Mouse (Mus musculus) forebrain, embryonic 10.5 days (tissue): ENCODE results near the gene Sbno2. TPM values are rescaled to one million over a fixed set of nuclear protein-coding genes. Genes with fewer than 3 reads are reported as not detected.

ENCODE experiments used
- DNase-seq: peaks from one replicate; pipeline ENCODE4 v3.0.0-alpha.2; 2017; ENCODE audit warnings: low spot score; ENCODE audit errors: extremely low spot score
- H3K27ac ChIP-seq: fragments of 300-500 bp; sonication (generic); 2 replicates; pipeline ENCODE4 v1.5.1; 2016; ENCODE audit warnings: mild to moderate bottlenecking
- H3K27me3 ChIP-seq: fragments of 300-500 bp; sonication (generic); 2 replicates; pipeline ENCODE4 v1.6.1; 2016; ENCODE audit warnings: mild to moderate bottlenecking; ENCODE audit not compliant: poor library complexity, severe bottlenecking
- H3K36me3 ChIP-seq: fragments of 300-500 bp; sonication (generic); replicated peaks from 2 replicates; pipeline ENCODE4 v1.6.1; 2016; ENCODE audit warnings: mild to moderate bottlenecking, moderate library complexity
- H3K4me1 ChIP-seq: fragments of 300-500 bp; sonication (generic); 2 replicates; pipeline ENCODE4 v1.6.1; 2016
- H3K4me3 ChIP-seq: fragments of 300-500 bp; sonication (generic); 2 replicates; pipeline ENCODE4 v1.5.1; 2016; ENCODE audit warnings: mild to moderate bottlenecking, moderate library complexity
- H3K9me3 ChIP-seq: fragments of 300-500 bp; sonication (generic); 2 replicates; pipeline ENCODE4 v1.6.1; 2016; ENCODE audit warnings: mild to moderate bottlenecking, moderate library complexity
- WGBS: fragments of 180-500 bp; shearing (Covaris S2); methylation state at CpG from one replicate; pipeline ENCODE4 v1.1.7; 2016; 5-methylcytosine and 5-hydroxymethylcytosine counted together
- polyA plus RNA-seq: library from polyadenylated mRNA; unstranded; fragments of >200 nt; fragmentation: Nextera tagmentation; extraction: Ambion mirVana; gene quantifications from 2 replicates; pipeline ENCODE4 v1.2.1, GENCODE M21; 2016

The Sbno2 gene
- polyA plus RNA-seq, 1 experiment from 2014 or later = 15.6 TPM

DNA sequence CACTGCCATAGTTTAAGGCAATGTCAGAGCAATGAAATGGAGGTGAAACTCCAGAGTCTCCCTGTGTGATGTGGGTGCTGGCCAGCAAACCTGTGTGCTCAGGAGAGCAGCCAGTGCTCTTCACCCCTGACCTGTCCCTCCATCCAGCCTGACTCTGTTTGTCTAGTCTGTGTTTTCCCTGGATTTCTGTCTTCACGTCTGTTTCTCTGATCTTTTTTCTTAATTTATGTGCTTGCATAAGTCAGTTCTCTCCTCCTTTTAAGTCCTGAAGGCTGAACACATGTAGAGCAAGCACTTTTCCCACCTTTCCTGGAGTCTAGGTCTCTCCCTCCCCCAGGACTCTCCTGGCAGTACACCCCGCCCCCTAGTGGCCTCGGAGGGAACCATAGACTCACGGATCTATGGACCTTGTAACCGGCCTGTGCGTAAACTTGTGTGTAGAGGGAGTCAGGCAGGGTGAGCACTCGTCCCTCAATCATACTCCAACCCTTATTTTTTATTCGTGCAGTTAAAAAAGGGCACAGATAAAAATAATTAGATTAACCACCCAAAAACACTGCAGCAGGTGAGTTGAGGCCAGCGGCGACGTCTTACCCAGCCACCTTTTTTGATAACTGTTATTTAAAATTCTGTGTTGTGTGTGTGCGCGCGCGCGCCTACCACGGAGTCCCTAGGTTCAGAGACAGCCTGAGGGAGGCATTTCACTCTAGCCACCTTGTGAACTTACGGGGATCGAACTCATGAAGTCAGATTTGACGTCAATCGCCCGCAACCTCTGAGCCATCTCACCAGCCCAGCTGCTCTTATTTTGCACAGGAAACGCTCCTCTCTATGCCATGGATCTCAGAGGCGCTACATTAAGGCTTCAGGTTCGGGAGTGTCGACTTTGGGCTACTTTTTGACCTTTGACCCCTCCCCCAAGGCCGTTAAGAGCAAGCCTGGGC, 9.2 kb upstream of the Sbno2 start:
- Histone ChIP-seq H3K4me3 (peak overlapping the region; percentile 93), H3K9me3 (no peaks in the 10 kb centered on the region), H3K36me3 (peaks cover 26% of the 10 kb centered on the region), H3K27ac (peak overlapping the region; percentile 93), H3K27me3 (no peaks in the 10 kb centered on the region), H3K4me1 (peaks cover 43% of the 10 kb centered on the region)
- peak; percentile 88 for DNase-seq
- WGBS = 2% methylated on average over 27 of the region's 27 CpGs

DNA sequence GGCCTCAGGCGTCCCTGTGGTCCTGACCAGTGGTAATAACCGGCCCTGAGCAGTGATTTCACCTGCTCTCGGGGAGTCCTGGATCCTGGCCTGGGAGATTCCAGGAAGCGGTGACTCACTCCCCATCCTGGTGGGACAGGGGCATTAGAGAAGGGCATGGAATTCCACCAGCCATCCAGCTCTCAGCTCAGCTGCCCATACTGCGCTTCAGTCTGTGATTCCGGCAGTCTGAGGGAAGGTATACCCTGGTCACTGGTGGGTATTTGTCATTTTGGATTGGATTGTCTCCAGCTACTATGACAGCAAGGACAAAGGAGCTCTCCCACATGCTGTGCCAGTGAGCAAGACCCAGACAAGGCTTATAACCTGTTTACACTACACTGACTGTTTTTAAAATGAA, 2.3 kb upstream of the Sbno2 start:
- no peak for DNase-seq
- Histone ChIP-seq H3K36me3 (no peaks in the 10 kb centered on the region), H3K4me1 (peaks cover 5% of the 10 kb centered on the region), H3K4me3 (no peak overlapping the region), H3K9me3 (no peaks in the 10 kb centered on the region), H3K27me3 (no peaks in the 10 kb centered on the region), H3K27ac (no peak overlapping the region)
- WGBS = 71% methylated on average over 6 of the region's 6 CpGs

DNA sequence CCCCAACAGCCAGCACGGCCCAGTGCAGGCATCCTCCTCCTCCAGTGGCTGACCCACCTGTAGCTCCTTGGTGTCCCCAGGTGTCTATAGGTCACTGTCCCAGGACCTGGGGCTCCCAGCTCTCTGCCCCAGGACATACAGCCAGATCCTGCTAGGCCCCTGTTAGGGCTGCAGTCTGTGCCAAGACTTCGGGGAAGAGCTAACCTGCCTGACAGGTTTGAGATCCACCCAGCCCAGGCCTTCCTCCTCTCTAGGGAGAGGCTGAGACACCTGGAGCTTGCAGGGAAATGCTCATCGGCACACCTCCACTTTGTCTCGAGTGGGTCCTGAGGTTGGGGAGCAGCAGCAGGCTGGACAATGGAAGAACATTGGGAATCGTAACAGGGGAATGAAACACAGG, 555 bp upstream of the Sbno2 start:
- WGBS = 70% methylated on average over 5 of the region's 5 CpGs
- Histone ChIP-seq H3K9me3 (no peaks in the 10 kb centered on the region), H3K4me1 (peaks cover 21% of the 10 kb centered on the region), H3K27me3 (no peaks in the 10 kb centered on the region), H3K27ac (no peak overlapping the region; the same call in 1 of the 2 replicates), H3K36me3 (no peaks in the 10 kb centered on the region), H3K4me3 (no peak overlapping the region)
- DNase-seq = no peak

DNA sequence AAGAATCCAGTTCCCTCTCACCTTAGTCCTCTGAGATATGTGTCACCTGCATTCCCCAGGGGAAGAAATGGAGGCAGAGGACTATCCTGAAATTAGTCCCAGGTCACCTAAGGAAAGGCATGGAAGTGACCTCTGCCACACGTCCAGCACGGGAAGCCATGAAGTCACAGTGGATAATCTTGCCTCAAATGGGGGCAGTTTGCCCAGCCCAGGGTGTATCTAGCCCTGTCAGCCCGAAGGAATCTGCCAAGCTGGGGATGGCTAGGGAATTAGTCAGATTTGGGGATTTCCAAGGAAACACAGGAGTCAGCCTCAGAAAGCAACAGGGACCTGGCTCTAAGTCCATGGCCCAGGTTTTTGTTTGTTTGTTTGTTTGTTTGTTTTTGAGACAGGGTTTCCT, 1.2 kb downstream of the Sbno2 start:
- no peak for DNase-seq
- Histone ChIP-seq H3K9me3 (no peaks in the 10 kb centered on the region), H3K36me3 (no peaks in the 10 kb centered on the region), H3K27me3 (no peaks in the 10 kb centered on the region), H3K4me3 (no peak overlapping the region), H3K27ac (no peak overlapping the region), H3K4me1 (peaks cover 31% of the 10 kb centered on the region)
- 83% methylated on average over 3 of the region's 3 CpGs for WGBS

GRCm38 (mm10) chr10:80103032-80103431, 2.3 kb downstream of the Sbno2 start:
- WGBS = 78% methylated on average over 2 of the region's 2 CpGs
- Histone ChIP-seq H3K36me3 (no peaks in the 10 kb centered on the region), H3K4me3 (peak overlapping the region; percentile 85), H3K9me3 (no peaks in the 10 kb centered on the region), H3K4me1 (peaks cover 42% of the 10 kb centered on the region), H3K27me3 (no peaks in the 10 kb centered on the region), H3K27ac (peak overlapping the region; percentile 95)
- DNase-seq = no peak

DNA sequence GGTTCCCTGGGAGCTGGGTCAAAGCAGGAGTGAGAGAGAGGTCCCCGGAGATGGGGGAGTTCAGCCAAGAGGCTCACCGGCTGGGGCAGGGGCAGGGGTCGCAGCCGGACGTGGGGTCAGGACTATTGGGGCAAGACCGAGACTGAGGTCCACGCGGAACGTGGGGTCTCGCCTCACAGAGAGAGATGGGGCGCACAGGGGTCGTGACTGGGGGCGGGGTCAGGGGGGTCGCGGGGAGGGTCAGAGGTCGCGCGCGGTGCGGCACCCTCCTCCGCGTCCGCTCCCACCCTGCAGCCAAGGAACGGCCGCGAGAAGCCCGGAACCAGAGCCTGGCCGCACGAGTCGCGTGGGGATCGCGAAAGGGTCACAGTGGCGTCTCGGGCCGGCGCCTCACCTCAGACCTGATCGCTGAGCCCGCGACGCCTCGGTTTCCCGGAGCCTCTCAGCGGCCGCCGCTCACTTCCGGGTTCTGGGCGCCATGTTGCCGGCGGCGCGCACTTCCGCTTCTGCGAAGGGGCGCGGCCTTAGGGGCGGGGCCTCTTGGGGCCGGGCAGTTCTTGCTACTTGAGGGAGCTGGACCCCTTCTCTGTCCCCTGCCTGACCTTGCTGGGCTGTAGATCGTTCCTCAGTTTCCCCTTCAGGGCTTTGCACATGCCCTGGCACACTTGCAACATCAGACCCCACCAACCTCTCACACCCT, 3.0 kb downstream of the Sbno2 start:
- H3K36me3 ChIP-seq = no peaks in the 10 kb centered on the region
- 1% methylated on average over 59 of the region's 59 CpGs for WGBS
- peak; percentile 87 for DNase-seq
- peak overlapping the region; percentile 85 for H3K4me3 ChIP-seq
- H3K9me3 ChIP-seq = no peaks in the 10 kb centered on the region
- no peaks in the 10 kb centered on the region for H3K27me3 ChIP-seq
- peaks cover 49% of the 10 kb centered on the region for H3K4me1 ChIP-seq
- H3K27ac ChIP-seq = peak overlapping the region; percentile 95

- H3K27me3 ChIP-seq = no peaks in the 10 kb centered on the region
- no peak for DNase-seq
- peak overlapping the region; percentile 85; the same call in 1 of the 2 replicates for H3K4me3 ChIP-seq
- H3K9me3 ChIP-seq = no peaks in the 10 kb centered on the region
- H3K4me1 ChIP-seq = peaks cover 63% of the 10 kb centered on the region
- no peak overlapping the region for H3K27ac ChIP-seq
- H3K36me3 ChIP-seq = no peaks in the 10 kb centered on the region
- 74% methylated on average over 11 of the region's 11 CpGs for WGBS
These were observed 4.4 kb downstream of the Sbno2 start for GRCm38 (mm10) chr10:80100982-80101381.

- H3K27me3 ChIP-seq = no peaks in the 10 kb centered on the region
- no peak overlapping the region for H3K27ac ChIP-seq
- peaks cover 71% of the 10 kb centered on the region for H3K4me1 ChIP-seq
- H3K4me3 ChIP-seq = no peak overlapping the region
- WGBS = 89% methylated on average over 5 of the region's 5 CpGs
- no peaks in the 10 kb centered on the region for H3K36me3 ChIP-seq
- H3K9me3 ChIP-seq = no peaks in the 10 kb centered on the region
- no peak for DNase-seq
These were observed 6.7 kb downstream of the Sbno2 start for GRCm38 (mm10) chr10:80098630-80099029.

DNA sequence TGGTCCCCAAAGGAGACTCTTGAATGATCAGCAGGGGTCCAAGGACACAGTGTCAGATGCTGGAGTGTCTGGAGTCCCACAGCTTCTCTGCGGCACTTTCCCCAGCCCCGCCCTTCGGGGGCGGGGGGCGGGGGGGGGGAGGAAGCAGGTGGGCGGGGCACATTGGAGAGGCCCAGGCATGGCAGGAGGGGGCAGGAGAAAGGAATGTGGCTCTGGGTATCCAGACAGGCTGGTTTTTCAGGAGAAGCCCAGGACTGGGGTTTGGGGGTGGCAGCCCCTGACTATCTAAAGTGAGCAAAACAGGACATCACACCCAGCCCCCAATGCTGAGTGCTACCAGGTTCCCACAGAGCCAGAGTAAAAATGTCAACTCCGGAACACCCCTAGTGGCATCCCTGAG, 8.1 kb downstream of the Sbno2 start:
- Histone ChIP-seq H3K36me3 (no peaks in the 10 kb centered on the region; the same call in 1 of the 2 replicates), H3K4me1 (peaks cover 66% of the 10 kb centered on the region), H3K27ac (peak overlapping the region; percentile 20), H3K4me3 (0 out of 2 replicates have a peak overlapping the region, but pooled peaks have one; percentile 25), H3K27me3 (no peaks in the 10 kb centered on the region), H3K9me3 (no peaks in the 10 kb centered on the region)
- WGBS = 20% methylated on average over 6 of the region's 7 CpGs
- DNase-seq = no peak

DNA sequence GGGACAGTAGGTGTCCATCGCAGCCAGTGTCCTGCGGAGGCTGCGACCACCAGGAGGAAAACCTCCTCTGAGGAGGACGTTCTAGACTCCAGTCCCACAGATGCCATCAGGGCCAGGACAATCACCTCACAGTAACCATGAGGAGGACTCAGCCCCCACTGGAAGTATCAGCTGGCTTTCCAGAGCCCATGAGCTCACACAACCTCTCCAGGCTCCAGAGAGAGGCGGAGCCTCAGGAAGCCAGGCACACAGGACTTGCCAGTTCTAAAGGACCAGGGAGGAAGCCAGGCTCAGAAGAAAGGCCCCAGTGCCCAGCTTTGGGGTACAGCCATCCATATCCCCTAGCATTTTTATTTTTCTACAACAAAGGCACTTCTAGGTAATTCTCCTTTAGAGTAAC, 9.8 kb downstream of the Sbno2 start:
- no peak overlapping the region for H3K27ac ChIP-seq
- H3K4me3 ChIP-seq = no peak overlapping the region
- WGBS = 88% methylated on average over 5 of the region's 5 CpGs
- H3K36me3 ChIP-seq = peaks cover 11% of the 10 kb centered on the region
- no peak for DNase-seq
- H3K4me1 ChIP-seq = peaks cover 50% of the 10 kb centered on the region
- no peaks in the 10 kb centered on the region for H3K9me3 ChIP-seq
- no peaks in the 10 kb centered on the region for H3K27me3 ChIP-seq

DNA sequence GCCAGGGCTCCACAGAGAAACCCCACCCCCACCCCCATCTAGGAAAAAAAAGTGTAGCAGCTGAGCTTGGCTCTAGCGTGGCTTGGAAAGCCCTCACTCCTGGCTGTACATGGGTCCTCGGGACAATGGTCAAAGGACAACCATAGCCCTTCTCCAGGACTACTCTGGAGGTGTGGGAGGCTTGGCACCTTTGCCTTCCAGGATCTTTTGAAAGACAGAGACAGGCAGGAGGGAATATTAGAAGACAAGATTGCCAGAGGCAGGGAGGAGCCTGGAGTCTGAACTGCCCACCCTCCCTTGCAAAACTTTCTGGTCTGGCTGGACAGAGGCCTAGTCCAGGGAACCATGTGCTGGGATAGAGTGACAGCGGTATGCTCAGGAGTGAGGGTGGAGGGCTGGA, 10.7 kb downstream of the Sbno2 start:
- H3K27me3 ChIP-seq = no peaks in the 10 kb centered on the region
- 81% methylated on average over 3 of the region's 3 CpGs for WGBS
- no peak overlapping the region for H3K27ac ChIP-seq
- peaks cover 14% of the 10 kb centered on the region for H3K36me3 ChIP-seq
- H3K4me3 ChIP-seq = no peak overlapping the region
- no peaks in the 10 kb centered on the region for H3K9me3 ChIP-seq
- no peak for DNase-seq
- H3K4me1 ChIP-seq = peaks cover 45% of the 10 kb centered on the region

DNA sequence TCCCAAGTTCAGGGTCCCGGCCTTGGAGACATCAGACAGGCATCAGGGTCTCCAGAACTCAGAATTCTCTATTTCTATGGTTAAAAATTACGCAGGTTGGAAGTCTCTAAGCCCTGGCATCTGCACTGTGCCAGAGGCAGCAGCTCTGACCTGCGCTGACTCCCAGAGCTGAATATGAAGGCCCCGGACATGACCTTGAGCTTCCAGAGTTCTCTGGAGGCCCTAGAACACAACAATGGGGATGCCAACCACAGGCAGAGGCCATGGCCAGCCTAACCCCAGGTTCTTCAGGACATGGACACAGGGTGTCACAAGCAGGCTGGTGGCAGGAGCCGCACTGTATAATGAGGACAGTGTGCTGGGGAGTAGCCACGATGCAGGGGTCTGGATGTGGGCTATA, 11.3 kb downstream of the Sbno2 start:
- H3K36me3 ChIP-seq = peaks cover 14% of the 10 kb centered on the region
- no peak overlapping the region for H3K27ac ChIP-seq
- H3K9me3 ChIP-seq = no peaks in the 10 kb centered on the region
- no peak overlapping the region for H3K4me3 ChIP-seq
- H3K27me3 ChIP-seq = no peaks in the 10 kb centered on the region
- WGBS = 89% methylated on average over 6 of the region's 6 CpGs
- peaks cover 45% of the 10 kb centered on the region for H3K4me1 ChIP-seq
- DNase-seq = no peak

GRCm38 (mm10) chr10:80092690-80093089, 12.7 kb downstream of the Sbno2 start:
- no peak overlapping the region for H3K4me3 ChIP-seq
- no peaks in the 10 kb centered on the region for H3K9me3 ChIP-seq
- no peaks in the 10 kb centered on the region for H3K27me3 ChIP-seq
- DNase-seq = no peak
- peaks cover 14% of the 10 kb centered on the region for H3K36me3 ChIP-seq
- H3K27ac ChIP-seq = no peak overlapping the region
- WGBS = 89% methylated on average over 5 of the region's 5 CpGs
- peaks cover 33% of the 10 kb centered on the region for H3K4me1 ChIP-seq
